Mouse (Mus musculus) lung, embryonic 16.5 days (tissue): Measurements from ENCODE around the gene Gmds. TPM values are rescaled to one million over a fixed set of nuclear protein-coding genes. Genes with fewer than 3 reads are reported as not detected.

Experiments used
- ATAC-seq: fragments of 200-750 bp; cut with Nextera tagmentation; 2 replicates; pipeline ENCODE4 v1.8.0; 2017; ENCODE audit warnings: low read depth, mild to moderate bottlenecking, moderate library complexity
- H3K27ac ChIP-seq: fragments of 300-500 bp; sonication (generic); 2 replicates; pipeline ENCODE4 v1.5.1; 2014; ENCODE audit warnings: mild to moderate bottlenecking, control low read depth, low read length
- H3K27me3 ChIP-seq: fragments of 300-500 bp; sonication (generic); 2 replicates; pipeline ENCODE4 v1.6.1; 2014; ENCODE audit warnings: low read depth, low read length, mixed read lengths; ENCODE audit not compliant: control insufficient read depth, insufficient read depth
- H3K36me3 ChIP-seq: fragments of 300-500 bp; sonication (generic); 2 replicates; pipeline ENCODE4 v1.6.1; 2014; ENCODE audit warnings: low read length; ENCODE audit not compliant: control insufficient read depth, insufficient read depth
- H3K4me1 ChIP-seq: fragments of 300-500 bp; sonication (generic); replicated peaks from 2 replicates; pipeline ENCODE4 v1.6.1; 2014; ENCODE audit warnings: low read length, mixed read lengths; ENCODE audit not compliant: control insufficient read depth, insufficient read depth
- H3K4me2 ChIP-seq: fragments of 300-500 bp; sonication (generic); 2 replicates; pipeline ENCODE4 v1.6.1; 2014; ENCODE audit warnings: low read depth, low read length, control low read depth
- H3K4me3 ChIP-seq: fragments of 300-500 bp; sonication (generic); 2 replicates; pipeline ENCODE4 v1.5.1; 2014; ENCODE audit warnings: mild to moderate bottlenecking, low read length, control low read depth
- H3K9ac ChIP-seq: fragments of 300-500 bp; sonication (generic); 2 replicates; pipeline ENCODE4 v1.6.1; 2014; ENCODE audit warnings: low read length, control low read depth
- H3K9me3 ChIP-seq: fragments of 300-500 bp; sonication (generic); 2 replicates; pipeline ENCODE4 v1.6.1; 2016; ENCODE audit warnings: low read length; ENCODE audit not compliant: control insufficient read depth
- WGBS: fragments of 180-500 bp; shearing (Covaris S2); extraction: QIAGEN DNeasy Blood & Tissue Kit; methylation state at CpG from one replicate; pipeline ENCODE4 v1.1.7; 2014; 5-methylcytosine and 5-hydroxymethylcytosine counted together
- polyA plus RNA-seq: library from polyadenylated mRNA; unstranded; fragments of >200 nt; fragmentation: Nextera tagmentation; extraction: Ambion mirVana; gene quantifications from 2 replicates; pipeline ENCODE4 v1.2.1, GENCODE M21; 2015

Gene Gmds
- polyA plus RNA-seq, 1 experiment from 2014 or later = 20.8 TPM

DNA sequence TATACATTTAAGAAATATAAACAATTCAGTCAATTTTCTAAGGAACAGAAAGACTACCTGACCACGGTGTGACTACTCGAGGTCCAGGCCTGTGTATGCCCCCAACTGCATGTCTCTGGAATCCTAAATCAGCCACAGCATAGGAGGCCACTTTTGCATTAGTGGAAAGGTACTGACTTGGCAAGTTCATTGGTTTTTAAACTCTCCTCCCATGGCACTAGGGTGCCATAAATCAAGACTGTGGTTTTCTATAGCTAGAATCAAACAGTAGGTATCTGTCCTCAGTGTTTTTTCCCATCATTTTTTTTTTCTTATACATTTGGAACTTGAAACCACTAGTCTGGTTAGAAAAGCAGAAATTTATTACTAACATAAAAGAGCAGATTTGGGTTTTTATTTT lies 68.8 kb downstream of the Gmds start:
- WGBS = 33% methylated on average over 2 of the region's 2 CpGs
- Histone ChIP-seq H3K4me3 (no peak overlapping the region), H3K36me3 (no peaks in the 10 kb centered on the region), H3K27ac (no peak overlapping the region), H3K4me1 (no peaks in the 10 kb centered on the region; the same call in 1 of the 2 replicates), H3K9me3 (no peaks in the 10 kb centered on the region), H3K27me3 (no peaks in the 10 kb centered on the region), H3K9ac (no peak overlapping the region), H3K4me2 (no peak overlapping the region)
- no peak for ATAC-seq

DNA sequence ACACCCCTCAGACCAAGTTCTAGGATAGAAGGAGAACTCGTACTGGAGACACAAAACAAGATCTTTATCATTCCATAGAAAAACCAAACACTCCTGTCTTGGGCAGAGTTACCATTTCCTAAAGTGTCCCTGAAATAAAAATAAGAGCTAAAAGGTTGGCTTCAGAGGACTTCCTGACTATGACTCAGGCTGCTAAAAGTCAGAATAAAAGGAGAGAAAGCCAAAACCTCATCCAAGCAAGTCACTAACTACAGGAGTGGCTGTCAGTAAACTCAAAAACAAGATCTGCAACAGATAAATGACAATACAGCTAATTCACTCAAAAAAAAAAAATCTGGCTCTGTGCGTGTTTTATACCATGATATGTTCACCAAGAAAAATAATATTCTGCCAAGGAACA lies 69.3 kb downstream of the Gmds start:
- H3K9ac ChIP-seq = no peak overlapping the region
- no peak overlapping the region for H3K4me2 ChIP-seq

DNA sequence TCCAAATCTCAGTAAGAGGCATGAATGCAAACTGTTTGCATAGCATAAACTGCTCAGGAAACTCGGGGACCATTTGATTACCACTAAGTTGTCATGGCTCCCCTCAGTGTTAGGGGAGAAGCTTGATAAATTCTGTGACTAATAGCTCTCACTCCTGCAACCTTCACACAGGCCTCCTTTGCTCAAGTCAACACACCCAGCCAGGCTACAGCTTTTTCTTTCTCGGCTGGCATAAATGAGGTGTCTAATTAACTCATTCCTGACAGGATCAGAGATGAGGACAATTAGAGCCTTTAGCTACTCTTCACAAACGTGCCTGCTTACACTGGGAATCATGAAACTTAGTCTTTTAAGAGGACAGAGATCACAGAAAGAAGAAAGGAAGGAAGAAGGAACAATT lies 70.3 kb downstream of the Gmds start:
- no peaks in the 10 kb centered on the region for H3K27me3 ChIP-seq
- ATAC-seq = no peak
- H3K9me3 ChIP-seq = no peaks in the 10 kb centered on the region
- no peaks in the 10 kb centered on the region for H3K36me3 ChIP-seq
- 24% methylated on average over 3 of the region's 3 CpGs for WGBS
- no peak overlapping the region for H3K4me3 ChIP-seq
- H3K4me1 ChIP-seq = no peaks in the 10 kb centered on the region; the same call in 1 of the 2 replicates
- H3K9ac ChIP-seq = no peak overlapping the region
- H3K4me2 ChIP-seq = no peak overlapping the region
- no peak overlapping the region for H3K27ac ChIP-seq

More for the DNA sequence above, 69.3 kb downstream of the Gmds start:
- H3K36me3 ChIP-seq = no peaks in the 10 kb centered on the region
- ATAC-seq = no peak
- 37% methylated on average over 2 of the region's 2 CpGs for WGBS
- no peaks in the 10 kb centered on the region; the same call in 1 of the 2 replicates for H3K4me1 ChIP-seq
- no peaks in the 10 kb centered on the region for H3K9me3 ChIP-seq
- H3K4me3 ChIP-seq = no peak overlapping the region
- H3K27me3 ChIP-seq = no peaks in the 10 kb centered on the region
- no peak overlapping the region for H3K27ac ChIP-seq

GRCm38 (mm10) chr13:32267184-32267775 lies 71.3 kb downstream of the Gmds start:
- Histone ChIP-seq H3K4me3 (no peak overlapping the region), H3K4me2 (no peak overlapping the region), H3K4me1 (no peaks in the 10 kb centered on the region; the same call in 1 of the 2 replicates), H3K9ac (no peak overlapping the region), H3K36me3 (no peaks in the 10 kb centered on the region), H3K27me3 (no peaks in the 10 kb centered on the region), H3K9me3 (no peaks in the 10 kb centered on the region), H3K27ac (no peak overlapping the region)
- WGBS = 15% methylated on average over 2 of the region's 2 CpGs
- no peak for ATAC-seq

DNA sequence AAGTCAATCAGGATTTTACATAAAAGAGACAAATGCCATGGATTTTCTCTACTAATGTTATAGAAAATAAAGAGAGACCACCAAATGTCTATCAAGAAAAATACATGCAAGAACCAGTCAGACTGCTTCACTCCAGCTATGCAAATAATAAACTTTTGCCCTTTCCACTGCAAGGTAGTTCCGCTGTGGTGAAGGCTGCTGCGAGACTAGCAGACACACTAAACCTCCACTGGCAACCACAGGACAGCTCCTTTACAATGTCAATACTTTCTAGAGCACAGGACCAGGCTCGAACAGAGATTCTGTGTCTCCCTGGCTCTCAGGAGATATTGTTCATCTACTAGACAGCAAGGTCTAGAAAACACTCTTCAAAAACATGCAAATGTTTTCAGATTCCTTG lies 71.8 kb downstream of the Gmds start:
- H3K36me3 ChIP-seq = no peaks in the 10 kb centered on the region
- WGBS = 45% methylated on average over 3 of the region's 3 CpGs
- H3K9me3 ChIP-seq = no peaks in the 10 kb centered on the region
- no peak for ATAC-seq
- H3K4me3 ChIP-seq = no peak overlapping the region
- H3K27me3 ChIP-seq = no peaks in the 10 kb centered on the region
- no peak overlapping the region for H3K27ac ChIP-seq
- H3K4me2 ChIP-seq = no peak overlapping the region
- no peak overlapping the region for H3K9ac ChIP-seq
- H3K4me1 ChIP-seq = no peaks in the 10 kb centered on the region; the same call in 1 of the 2 replicates

DNA sequence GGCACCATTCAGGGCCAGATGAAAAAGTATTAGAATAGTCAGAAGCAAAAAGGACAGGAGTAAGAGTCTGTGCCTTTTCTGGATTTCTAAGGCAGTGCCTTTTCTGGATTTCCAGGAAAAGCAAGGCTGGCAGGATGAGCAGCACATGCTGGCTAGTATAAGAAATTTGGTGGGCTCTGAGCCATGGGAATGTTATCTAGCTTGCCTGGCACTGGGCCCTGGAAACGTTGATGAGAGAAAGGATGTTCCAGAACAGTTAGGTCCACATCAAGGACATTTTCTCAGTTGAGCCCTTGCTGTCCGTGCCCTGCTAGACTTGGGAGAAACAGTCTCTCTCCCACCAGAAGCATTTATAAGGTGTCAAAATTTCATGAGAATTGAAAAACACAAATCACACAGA lies 82.4 kb downstream of the Gmds start:
- no peaks in the 10 kb centered on the region for H3K36me3 ChIP-seq
- no peaks in the 10 kb centered on the region for H3K9me3 ChIP-seq
- no peak overlapping the region for H3K9ac ChIP-seq
- 58% methylated on average over 2 of the region's 2 CpGs for WGBS
- no peak overlapping the region for H3K4me3 ChIP-seq
- ATAC-seq = no peak
- no peaks in the 10 kb centered on the region for H3K27me3 ChIP-seq
- H3K27ac ChIP-seq = no peak overlapping the region
- no peak overlapping the region for H3K4me2 ChIP-seq
- no peaks in the 10 kb centered on the region for H3K4me1 ChIP-seq

GRCm38 (mm10) chr13:32252276-32252675 lies 86.3 kb downstream of the Gmds start:
- WGBS = 41% methylated on average over 4 of the region's 4 CpGs
- H3K4me3 ChIP-seq = no peak overlapping the region
- H3K4me1 ChIP-seq = no peaks in the 10 kb centered on the region
- no peaks in the 10 kb centered on the region for H3K27me3 ChIP-seq
- no peak overlapping the region for H3K9ac ChIP-seq
- no peaks in the 10 kb centered on the region for H3K36me3 ChIP-seq
- no peak overlapping the region for H3K4me2 ChIP-seq
- H3K27ac ChIP-seq = no peak overlapping the region
- H3K9me3 ChIP-seq = no peaks in the 10 kb centered on the region
- no peak for ATAC-seq

- ATAC-seq = no peak
- Histone ChIP-seq H3K4me2 (no peak overlapping the region), H3K9ac (no peak overlapping the region), H3K4me3 (no peak overlapping the region), H3K4me1 (no peaks in the 10 kb centered on the region), H3K27me3 (no peaks in the 10 kb centered on the region), H3K9me3 (no peaks in the 10 kb centered on the region), H3K36me3 (no peaks in the 10 kb centered on the region), H3K27ac (no peak overlapping the region)
- WGBS = 60% methylated on average over 4 of the region's 4 CpGs
Measured at GRCm38 (mm10) chr13:32242200-32242599, 96.3 kb downstream of the Gmds start.

GRCm38 (mm10) chr13:32236269-32236678 lies 102.3 kb downstream of the Gmds start:
- 43% methylated on average over 3 of the region's 3 CpGs for WGBS
- Histone ChIP-seq H3K4me1 (no peaks in the 10 kb centered on the region; the same call in 1 of the 2 replicates), H3K9ac (no peak overlapping the region), H3K4me3 (no peak overlapping the region), H3K27me3 (no peaks in the 10 kb centered on the region), H3K36me3 (no peaks in the 10 kb centered on the region), H3K27ac (no peak overlapping the region), H3K4me2 (no peak overlapping the region), H3K9me3 (no peaks in the 10 kb centered on the region)
- no peak for ATAC-seq

GRCm38 (mm10) chr13:32235046-32235445 lies 103.5 kb downstream of the Gmds start:
- H3K4me1 ChIP-seq = no peaks in the 10 kb centered on the region; the same call in 1 of the 2 replicates
- no peak overlapping the region for H3K4me2 ChIP-seq
- ATAC-seq = no peak
- H3K4me3 ChIP-seq = no peak overlapping the region
- 86% methylated on average over 4 of the region's 4 CpGs for WGBS
- H3K27me3 ChIP-seq = no peaks in the 10 kb centered on the region
- H3K9ac ChIP-seq = no peak overlapping the region
- no peaks in the 10 kb centered on the region for H3K36me3 ChIP-seq
- no peaks in the 10 kb centered on the region for H3K9me3 ChIP-seq
- no peak overlapping the region for H3K27ac ChIP-seq
